Mouse (Mus musculus): ENCODE measurements around the gene Trak1.

The Trak1 gene

GRCm38 (mm10) chr9:121475488-121476452 is 178.5 kb downstream of the Trak1 start:
- in situ Hi-C loops (cut with MboI, MseI), result loop anchor here (25.0 kb wide), 1 partner anchor 312 kb away; the partner anchor contains the start of genes Hhatl and Klhl40

- in situ Hi-C loops (cut with MboI, MseI), result loop anchor here (25.0 kb wide), 1 partner anchor 310 kb away; the partner anchor contains the start of genes Hhatl and Klhl40
Observed at GRCm38 (mm10) chr9:121477305-121477911, 180.1 kb downstream of the Trak1 start.

- in situ Hi-C loops (cut with MboI, MseI), result loop anchor here (25.0 kb wide), 1 partner anchor 308 kb away; the partner anchor contains the start of genes Hhatl and Klhl40
Observed at GRCm38 (mm10) chr9:121479453-121479852, 182.2 kb downstream of the Trak1 start.

GRCm38 (mm10) chr9:121487216-121487615 is 189.9 kb downstream of the Trak1 start:
- in situ Hi-C loops (cut with MboI, MseI), result loop anchor here (5.0 to 25.0 kb wide), 2 partner anchors 110 to 300 kb away; partner anchors contain the start of genes Hhatl and Klhl40

- in situ Hi-C loops (cut with MboI, MseI), result loop anchor here (25.0 kb wide), 1 partner anchor 296 kb away; the partner anchor contains the start of genes Hhatl and Klhl40
Observed at GRCm38 (mm10) chr9:121491592-121492240, 194.4 kb downstream of the Trak1 start.

GRCm38 (mm10) chr9:121494006-121494767 is 196.9 kb downstream of the Trak1 start:
- in situ Hi-C loops (cut with MboI, MseI), result loop anchor here (25.0 kb wide), 1 partner anchor 293 kb away; the partner anchor contains the start of genes Hhatl and Klhl40

GRCm38 (mm10) chr9:121495529-121495928 is 198.2 kb downstream of the Trak1 start, which contains the start of gene Cck:
TSS of gene Cck (minus strand) at chr9:121495694.
- in situ Hi-C loops (cut with MboI, MseI), result loop anchor here (25.0 kb wide), 1 partner anchor 292 kb away; the partner anchor contains the start of genes Hhatl and Klhl40

GRCm38 (mm10) chr9:121496102-121496501 is 198.8 kb downstream of the Trak1 start:
- in situ Hi-C loops (cut with MboI, MseI), result loop anchor here (25.0 kb wide), 1 partner anchor 291 kb away; the partner anchor contains the start of genes Hhatl and Klhl40

- in situ Hi-C loops (cut with MboI, MseI), result no loop called here
Observed at GRCm38 (mm10) chr9:121505346-121505745, 208.0 kb downstream of the Trak1 start.

- in situ Hi-C loops (cut with MboI, MseI), result no loop called here
Observed at GRCm38 (mm10) chr9:121506478-121507180, 209.3 kb downstream of the Trak1 start.

GRCm38 (mm10) chr9:121511911-121512310 is 214.6 kb downstream of the Trak1 start:
- in situ Hi-C loops (cut with MboI, MseI), result loop anchor here (10.0 kb wide), 1 partner anchor 1803 kb away; no protein-coding TSS in a partner anchor

- in situ Hi-C loops (cut with MboI, MseI), result loop anchor here (10.0 kb wide), 1 partner anchor 1800 kb away; no protein-coding TSS in a partner anchor
Observed at GRCm38 (mm10) chr9:121514462-121514861, 217.2 kb downstream of the Trak1 start.

GRCm38 (mm10) chr9:121520047-121520446 is 222.7 kb downstream of the Trak1 start:
- in situ Hi-C loops (cut with MboI, MseI), result no loop called here
